Mouse (Mus musculus): ENCODE measurements around the gene Foxn4. TPM values are rescaled to one million over a fixed set of nuclear protein-coding genes. Genes with fewer than 3 reads are reported as not detected.

Foxn4 gene
- polyA plus RNA-seq, 1 experiment from 2014 or later, result not detected

DNA sequence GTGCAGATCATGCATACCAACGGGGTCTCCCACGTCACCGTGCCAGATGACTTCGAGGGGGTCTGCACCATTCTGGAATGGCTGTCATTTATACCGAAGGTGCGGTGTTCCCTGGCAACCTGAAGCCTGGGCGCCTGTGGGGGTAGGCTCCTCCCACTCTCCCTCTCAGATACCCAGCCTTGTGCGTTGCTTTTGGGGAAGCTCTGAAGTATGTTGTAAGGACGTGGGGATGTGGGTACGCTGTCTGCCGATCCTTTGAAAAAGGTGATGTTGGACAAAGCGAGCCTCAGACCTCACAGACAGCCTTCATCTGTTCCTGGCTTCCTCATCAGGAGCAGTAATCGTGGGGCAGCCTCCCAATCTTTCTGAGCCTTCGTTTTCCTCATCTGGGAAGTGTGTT lies 33.9 kb downstream of the Foxn4 start:
- 56% methylated on average over 14 of the region's 14 CpGs for WGBS
- Histone ChIP-seq H3K4me1 (replicated peaks; ENCODE audit: insufficient read depth, low read length) (no peaks in the 10 kb centered on the region), H3K36me3 (ENCODE audit: insufficient read depth, low read length) (no peaks in the 10 kb centered on the region), H3K27me3 (ENCODE audit: insufficient read depth, low read length) (no peaks in the 10 kb centered on the region), H3K9me3 (replicated peaks; ENCODE audit: low read length) (no peaks in the 10 kb centered on the region), H3K9ac (ENCODE audit: low read depth, low read length) (no peak overlapping the region), H3K27ac (no peak overlapping the region), H3K4me3 (replicated peaks; ENCODE audit: low read depth, low read length) (no peak overlapping the region), H3K4me2 (ENCODE audit: low read length) (no peak overlapping the region)
- DNase-seq (ENCODE audit: low spot score) (no peak), ATAC-seq (replicated peaks; ENCODE audit: low FRiP score, low read depth) (no peak)
- TF ChIP-seq CTCF (IDR thresholded peaks at IDR 0.05; ENCODE audit: low read depth), result no peak

DNA sequence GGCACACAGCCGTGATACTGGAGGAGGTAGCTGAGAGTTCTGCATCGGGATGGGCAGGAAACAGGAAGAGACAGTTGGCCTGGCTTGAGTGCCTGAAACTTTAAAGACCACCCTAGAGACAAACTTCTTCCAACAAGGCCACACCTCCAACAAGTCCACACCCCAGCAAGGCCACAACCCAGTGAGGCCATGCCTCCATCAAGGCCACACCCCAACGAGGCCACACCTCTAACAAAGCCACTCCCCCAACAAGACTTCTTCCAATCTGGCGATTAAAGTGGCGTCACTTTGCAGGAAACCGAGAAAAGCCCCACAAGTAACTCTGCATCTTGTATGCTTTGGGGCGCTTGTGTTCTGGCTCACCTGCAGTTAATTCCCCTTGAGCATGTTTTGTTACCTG lies 34.7 kb downstream of the Foxn4 start:
- Histone ChIP-seq H3K27ac (no peak overlapping the region), H3K27me3 (ENCODE audit: insufficient read depth, low read length) (no peaks in the 10 kb centered on the region), H3K4me2 (ENCODE audit: low read length) (no peak overlapping the region), H3K9me3 (replicated peaks; ENCODE audit: low read length) (no peaks in the 10 kb centered on the region), H3K36me3 (ENCODE audit: insufficient read depth, low read length) (no peaks in the 10 kb centered on the region), H3K4me1 (replicated peaks; ENCODE audit: insufficient read depth, low read length) (no peaks in the 10 kb centered on the region), H3K9ac (ENCODE audit: low read depth, low read length) (no peak overlapping the region), H3K4me3 (replicated peaks; ENCODE audit: low read depth, low read length) (no peak overlapping the region)
- no peak for TF ChIP-seq CTCF (IDR thresholded peaks at IDR 0.05; ENCODE audit: low read depth)
- WGBS, result 34% methylated on average over 7 of the region's 7 CpGs
- no peak for ATAC-seq (replicated peaks; ENCODE audit: low FRiP score, low read depth)
- peak; percentile 29 for DNase-seq (ENCODE audit: low spot score)

DNA sequence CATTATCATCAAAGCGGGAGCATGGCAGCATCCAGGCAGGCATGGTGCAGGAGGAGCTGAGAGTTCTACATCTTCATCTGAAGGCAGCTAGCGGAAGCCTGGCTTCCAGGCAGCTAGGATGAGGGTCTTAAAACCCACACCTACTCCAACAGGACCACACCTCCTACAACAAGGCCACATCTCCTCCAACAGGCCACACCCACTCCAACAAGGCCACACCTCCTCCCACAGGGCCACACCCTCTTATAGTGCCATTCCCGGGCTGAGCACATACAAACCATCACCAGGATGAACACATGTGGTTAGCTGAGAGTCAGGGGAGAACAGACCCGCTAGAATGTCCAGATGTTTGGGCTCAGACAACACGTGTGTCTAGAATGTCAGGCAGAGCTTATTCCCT lies 44.7 kb downstream of the Foxn4 start:
- ATAC-seq (replicated peaks; ENCODE audit: low FRiP score, low read depth), result no peak
- Histone ChIP-seq H3K9me3 (replicated peaks; ENCODE audit: low read length) (no peaks in the 10 kb centered on the region), H3K9ac (ENCODE audit: low read depth, low read length) (no peak overlapping the region), H3K27ac (no peak overlapping the region), H3K36me3 (ENCODE audit: insufficient read depth, low read length) (0 out of 2 replicates have a peak, but pooled peaks cover 3% of the 10 kb centered on the region), H3K27me3 (ENCODE audit: insufficient read depth, low read length) (no peaks in the 10 kb centered on the region), H3K4me1 (replicated peaks; ENCODE audit: insufficient read depth, low read length) (no peaks in the 10 kb centered on the region), H3K4me2 (ENCODE audit: low read length) (no peak overlapping the region), H3K4me3 (replicated peaks; ENCODE audit: low read depth, low read length) (no peak overlapping the region)
- DNase-seq (ENCODE audit: low spot score), result no peak
- no peak for TF ChIP-seq CTCF (IDR thresholded peaks at IDR 0.05; ENCODE audit: low read depth)
- WGBS, result 72% methylated on average over 5 of the region's 5 CpGs

DNA sequence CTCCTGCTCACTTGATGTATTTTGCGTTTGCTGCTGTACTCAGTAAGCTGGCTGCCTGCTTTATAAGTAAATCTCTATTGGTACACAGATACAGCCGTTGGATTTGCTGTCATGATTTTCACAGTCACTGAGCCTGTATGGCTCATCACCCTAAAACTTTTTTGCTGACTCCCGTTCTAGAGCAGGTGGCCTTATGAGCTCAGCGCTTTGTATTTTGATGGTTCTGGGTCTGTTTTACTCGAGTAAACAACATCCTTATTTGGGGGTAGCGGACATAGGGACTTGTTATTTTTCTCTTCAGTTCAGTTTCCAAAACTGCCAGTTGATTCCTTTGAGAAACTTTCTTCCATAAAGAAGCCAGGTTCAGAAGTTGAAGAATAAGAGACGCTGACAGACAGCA lies 47.6 kb downstream of the Foxn4 start:
- Histone ChIP-seq H3K4me2 (ENCODE audit: low read length) (no peak overlapping the region), H3K27me3 (ENCODE audit: insufficient read depth, low read length) (no peaks in the 10 kb centered on the region), H3K27ac (no peak overlapping the region), H3K4me3 (replicated peaks; ENCODE audit: low read depth, low read length) (no peak overlapping the region), H3K9me3 (replicated peaks; ENCODE audit: low read length) (no peaks in the 10 kb centered on the region), H3K9ac (ENCODE audit: low read depth, low read length) (no peak overlapping the region), H3K4me1 (replicated peaks; ENCODE audit: insufficient read depth, low read length) (no peaks in the 10 kb centered on the region), H3K36me3 (ENCODE audit: insufficient read depth, low read length) (0 out of 2 replicates have a peak, but pooled peaks cover 3% of the 10 kb centered on the region)
- TF ChIP-seq CTCF (IDR thresholded peaks at IDR 0.05; ENCODE audit: low read depth), result no peak
- ATAC-seq (replicated peaks; ENCODE audit: low FRiP score, low read depth), result no peak
- DNase-seq (ENCODE audit: low spot score), result no peak
- 94% methylated on average over 7 of the region's 7 CpGs for WGBS

DNA sequence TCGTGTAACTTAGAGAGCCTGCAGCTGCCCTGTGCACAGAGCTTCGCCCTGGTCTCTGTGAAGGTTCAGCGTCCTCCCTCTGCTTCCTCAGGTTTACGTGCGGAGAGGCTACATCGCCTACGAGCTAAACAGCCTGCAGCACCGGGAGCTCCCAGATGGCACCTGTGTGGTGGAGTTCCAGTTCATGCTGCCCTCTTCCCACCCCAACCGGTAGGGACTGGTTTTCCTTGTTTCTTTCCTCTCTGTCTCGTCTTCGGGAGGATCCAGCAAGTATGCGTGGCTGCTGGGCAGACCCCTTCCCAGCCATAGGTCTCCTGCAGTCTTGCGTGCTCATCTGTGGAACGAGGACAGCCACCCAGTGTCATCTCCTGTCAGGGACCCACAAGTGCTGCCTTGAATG lies 54.8 kb downstream of the Foxn4 start:
- no peak for TF ChIP-seq CTCF (IDR thresholded peaks at IDR 0.05; ENCODE audit: low read depth)
- no peak overlapping the region for H3K9ac ChIP-seq (ENCODE audit: low read depth, low read length)
- no peaks in the 10 kb centered on the region for H3K36me3 ChIP-seq (ENCODE audit: insufficient read depth, low read length)
- no peak for ATAC-seq (replicated peaks; ENCODE audit: low FRiP score, low read depth)
- 77% methylated on average over 14 of the region's 14 CpGs for WGBS
- no peaks in the 10 kb centered on the region for H3K4me1 ChIP-seq (replicated peaks; ENCODE audit: insufficient read depth, low read length)
- no peaks in the 10 kb centered on the region for H3K27me3 ChIP-seq (ENCODE audit: insufficient read depth, low read length)
- DNase-seq (ENCODE audit: low spot score), result no peak
- H3K9me3 ChIP-seq (replicated peaks; ENCODE audit: low read length), result no peaks in the 10 kb centered on the region
- H3K27ac ChIP-seq, result no peak overlapping the region
- H3K4me3 ChIP-seq (replicated peaks; ENCODE audit: low read depth, low read length), result no peak overlapping the region
- no peak overlapping the region for H3K4me2 ChIP-seq (ENCODE audit: low read length)

DNA sequence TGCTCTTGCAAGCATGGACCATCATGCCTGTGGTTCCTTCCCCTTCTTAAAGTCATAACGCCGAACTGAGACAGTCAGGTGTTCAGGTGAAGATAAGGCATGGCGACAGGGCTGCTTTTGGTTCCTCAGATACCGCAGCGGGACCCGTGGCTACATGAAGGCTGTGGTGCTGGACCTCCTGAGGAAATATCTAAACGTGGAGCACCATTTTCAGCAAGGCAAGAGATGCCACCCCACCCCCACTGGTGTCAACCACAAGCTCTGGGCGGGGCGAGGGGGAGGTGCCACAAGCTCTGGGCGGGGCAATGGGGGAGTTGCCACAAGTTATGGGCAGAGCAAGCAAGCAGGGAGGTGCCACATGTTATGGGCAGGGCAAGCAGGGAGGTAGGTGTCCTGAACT lies 60.4 kb downstream of the Foxn4 start:
- Histone ChIP-seq H3K4me2 (ENCODE audit: low read length) (no peak overlapping the region), H3K4me1 (replicated peaks; ENCODE audit: insufficient read depth, low read length) (no peaks in the 10 kb centered on the region), H3K9me3 (replicated peaks; ENCODE audit: low read length) (no peaks in the 10 kb centered on the region), H3K4me3 (replicated peaks; ENCODE audit: low read depth, low read length) (no peak overlapping the region), H3K27me3 (ENCODE audit: insufficient read depth, low read length) (no peaks in the 10 kb centered on the region), H3K9ac (ENCODE audit: low read depth, low read length) (no peak overlapping the region), H3K36me3 (ENCODE audit: insufficient read depth, low read length) (no peaks in the 10 kb centered on the region), H3K27ac (no peak overlapping the region)
- DNase-seq (ENCODE audit: low spot score) (no peak), ATAC-seq (replicated peaks; ENCODE audit: low FRiP score, low read depth) (no peak; the same call in 1 of the 2 replicates)
- 74% methylated on average over 10 of the region's 10 CpGs for WGBS
- no peak for TF ChIP-seq CTCF (IDR thresholded peaks at IDR 0.05; ENCODE audit: low read depth)

DNA sequence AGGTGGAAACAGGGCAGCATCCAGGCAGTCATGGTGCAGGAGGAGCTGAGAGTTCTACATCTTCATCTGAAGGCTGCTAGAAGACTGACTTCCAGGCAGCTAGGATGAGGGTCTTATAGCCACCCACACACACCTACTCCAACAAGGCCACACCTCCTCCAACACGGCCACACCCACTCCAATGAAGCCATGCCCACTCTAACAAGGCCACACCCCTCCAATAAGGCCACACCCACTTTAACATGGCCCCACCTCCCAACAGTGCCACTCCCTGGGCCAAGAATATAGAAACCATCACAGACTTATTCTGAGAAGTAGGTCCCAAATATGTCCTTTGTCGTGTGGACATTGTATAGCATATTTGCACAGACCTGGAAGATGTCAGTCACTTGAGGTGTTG lies 67.4 kb downstream of the Foxn4 start:
- DNase-seq (ENCODE audit: low spot score), result no peak
- H3K4me2 ChIP-seq (ENCODE audit: low read length), result no peak overlapping the region
- H3K4me1 ChIP-seq (replicated peaks; ENCODE audit: insufficient read depth, low read length), result no peaks in the 10 kb centered on the region
- no peak overlapping the region for H3K9ac ChIP-seq (ENCODE audit: low read depth, low read length)
- H3K9me3 ChIP-seq (replicated peaks; ENCODE audit: low read length), result no peaks in the 10 kb centered on the region
- no peak for ATAC-seq (replicated peaks; ENCODE audit: low FRiP score, low read depth)
- H3K27me3 ChIP-seq (ENCODE audit: insufficient read depth, low read length), result no peaks in the 10 kb centered on the region
- H3K27ac ChIP-seq, result no peak overlapping the region
- TF ChIP-seq CTCF (IDR thresholded peaks at IDR 0.05; ENCODE audit: low read depth), result no peak
- H3K36me3 ChIP-seq (ENCODE audit: insufficient read depth, low read length), result no peaks in the 10 kb centered on the region
- no peak overlapping the region for H3K4me3 ChIP-seq (replicated peaks; ENCODE audit: low read depth, low read length)
- WGBS, result 84% methylated on average over 2 of the region's 2 CpGs

Other genes starting within 250 kb of the Foxn4 start
- 10.3 and 12.0 TPM in 2 replicates for gene Usp30, start 208.3 kb downstream of the Foxn4 start, polyA plus RNA-seq (2015; fragmentation: Nextera tagmentation; extraction: Ambion mirVana)
- 0.08 and 0.11 TPM in 2 replicates for gene Svop, start 182.2 kb downstream of the Foxn4 start, polyA plus RNA-seq (2015; fragmentation: Nextera tagmentation; extraction: Ambion mirVana)
- 11.1 and 12.2 TPM in 2 replicates for gene Alkbh2, start 145.6 kb downstream of the Foxn4 start, polyA plus RNA-seq (2015; fragmentation: Nextera tagmentation; extraction: Ambion mirVana)
- 31.1 and 34.6 TPM in 2 replicates for gene Ung, start 143.4 kb downstream of the Foxn4 start, polyA plus RNA-seq (2015; fragmentation: Nextera tagmentation; extraction: Ambion mirVana)
- 4.4 and 4.6 TPM in 2 replicates for gene Acacb, start 127.3 kb downstream of the Foxn4 start, polyA plus RNA-seq (2015; fragmentation: Nextera tagmentation; extraction: Ambion mirVana)
- gene Myo1h, start 15.4 kb upstream of the Foxn4 start, polyA plus RNA-seq (2015; fragmentation: Nextera tagmentation; extraction: Ambion mirVana), result 1.4 and 1.6 TPM in 2 replicates
- 80.5 and 89.7 TPM in 2 replicates for gene Kctd10, start 106.7 kb upstream of the Foxn4 start, polyA plus RNA-seq (2015; fragmentation: Nextera tagmentation; extraction: Ambion mirVana)
- gene Ube3b, start 106.8 kb upstream of the Foxn4 start, polyA plus RNA-seq (2015; fragmentation: Nextera tagmentation; extraction: Ambion mirVana), result 28.6 and 30.8 TPM in 2 replicates
- 18.9 and 22.8 TPM in 2 replicates for gene Mmab, start 170.3 kb upstream of the Foxn4 start, polyA plus RNA-seq (2015; fragmentation: Nextera tagmentation; extraction: Ambion mirVana)
- gene Mvk, start 170.5 kb upstream of the Foxn4 start, polyA plus RNA-seq (2015; fragmentation: Nextera tagmentation; extraction: Ambion mirVana), result 29.3 and 31.7 TPM in 2 replicates